In the genomic region with DNA sequence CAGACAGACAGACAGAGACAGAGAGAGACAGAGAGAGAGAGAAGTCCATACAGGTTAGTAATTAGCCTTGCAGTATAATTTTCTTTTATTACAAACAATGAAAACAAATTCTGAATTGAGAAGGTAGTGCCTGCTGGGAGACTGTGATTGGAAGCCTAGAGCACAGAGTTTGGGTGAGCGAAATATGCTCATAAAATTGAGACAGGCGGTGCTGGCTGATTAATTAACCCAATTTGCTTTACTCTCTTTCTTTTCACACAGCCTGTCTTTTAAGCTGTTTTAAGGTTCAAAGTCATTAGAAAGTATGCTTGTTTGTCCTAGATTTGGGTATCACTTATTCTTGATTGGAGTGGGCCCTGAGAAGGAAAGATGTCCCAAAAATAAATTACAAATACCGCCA, we compare ENCODE assay signal across 28 mouse cellular contexts.
"Had no signal": no experiment of that assay in that cellular context is flagged by ENCODE, and none has a peak within 500 bp of the region (broad histone marks: within the 10 kb centered on the region; RNA-seq: fewer than 3 reads in every experiment).

No protein-coding gene starts in this region.

- H3K4me2 ChIP-seq: heart, embryonic 12.5 days; hindbrain, embryonic 13.5 days; hindbrain, embryonic 15.5 days; intestine, embryonic 15.5 days; limb, embryonic 12.5 days; liver, embryonic 11.5 days; liver, embryonic 13.5 days; liver, embryonic 15.5 days had no signal

- H3K9me3 ChIP-seq: heart, embryonic 10.5 days; heart, embryonic 12.5 days; hindbrain, embryonic 10.5 days; hindbrain, embryonic 13.5 days; hindbrain, embryonic 15.5 days; intestine, embryonic 15.5 days; limb, embryonic 10.5 days; limb, embryonic 12.5 days; liver, embryonic 13.5 days; liver, embryonic 15.5 days had no signal

- H3K4me1 ChIP-seq: heart, embryonic 10.5 days; heart, embryonic 12.5 days; hindbrain, embryonic 10.5 days; hindbrain, embryonic 13.5 days; hindbrain, embryonic 15.5 days; intestine, embryonic 15.5 days; limb, embryonic 10.5 days; limb, embryonic 12.5 days; liver, embryonic 13.5 days; liver, embryonic 15.5 days had no signal

- H3K9ac ChIP-seq: heart, embryonic 12.5 days; hindbrain, embryonic 13.5 days; hindbrain, embryonic 15.5 days; intestine, embryonic 15.5 days; limb, embryonic 12.5 days; liver, embryonic 13.5 days; liver, embryonic 15.5 days; liver, postnatal 0 days had no signal

- H3K4me3 ChIP-seq: gastrocnemius, adult 2 months; heart, embryonic 10.5 days; heart, embryonic 12.5 days; hindbrain, embryonic 10.5 days; hindbrain, embryonic 13.5 days; hindbrain, embryonic 15.5 days; intestine, embryonic 15.5 days; layer of hippocampus, adult 2 months; left cerebral cortex, adult 2 months; limb, embryonic 10.5 days; limb, embryonic 12.5 days; liver, embryonic 13.5 days; liver, embryonic 15.5 days had no signal

- DNase-seq: gastrocnemius, adult 2 months; gastrocnemius, postnatal 10 days; gastrocnemius, postnatal 25 days; heart, adult 18-20 months; heart, postnatal 10 days; heart, postnatal 4 days; kidney, adult 18-20 months; kidney, adult 8-10 months; kidney, postnatal 10 days; kidney, postnatal 25 days; kidney, postnatal 4 days; liver; liver, embryonic 13.5 days; liver, postnatal 0 days had no signal

- H3K27ac ChIP-seq: gastrocnemius, adult 2 months; heart, embryonic 10.5 days; hindbrain, embryonic 10.5 days; hindbrain, embryonic 13.5 days; hindbrain, embryonic 15.5 days; intestine, embryonic 15.5 days; layer of hippocampus, adult 2 months; left cerebral cortex, adult 2 months; limb, embryonic 10.5 days; limb, embryonic 12.5 days; liver, embryonic 13.5 days; liver, embryonic 15.5 days had no signal

- H3K27me3 ChIP-seq: heart, embryonic 12.5 days; hindbrain, embryonic 13.5 days; hindbrain, embryonic 15.5 days; intestine, embryonic 15.5 days; limb, embryonic 12.5 days; liver, embryonic 13.5 days; liver, embryonic 15.5 days had no signal

- H3K36me3 ChIP-seq: heart, embryonic 10.5 days; heart, embryonic 12.5 days; hindbrain, embryonic 10.5 days; hindbrain, embryonic 13.5 days; hindbrain, embryonic 15.5 days; intestine, embryonic 15.5 days; limb, embryonic 10.5 days; limb, embryonic 12.5 days; liver, embryonic 13.5 days; liver, embryonic 15.5 days had no signal

- ATAC-seq: inflammation-experienced regulatory T-cells, adult 6 months; intestine, embryonic 15.5 days; intestine, postnatal 0 days; liver, postnatal 0 days had no signal
